In genomic region chr2:91953825-91954224, GRCm38 (mm10) we compare ENCODE assay signal across 8 mouse cellular contexts. TPM values are rescaled to one million over a fixed set of nuclear protein-coding genes. Genes with fewer than 3 reads are reported as not detected.
DNase-seq lines count a peak whose midpoint lies in the region.
"Had no signal": no experiment of that assay in that cellular context is flagged by ENCODE, and none has a peak within 500 bp of the region (broad histone marks: within the 10 kb centered on the region; RNA-seq: fewer than 3 reads in every experiment).

No protein-coding gene starts in this region.

- peak; percentile 75 for DNase-seq in retina, postnatal 1 day
- DNase-seq in retina, embryonic 14.5 days (ENCODE audit: low spot score): no peak
- peak; percentile 99 for DNase-seq in heart, adult 11 months
- DNase-seq in kidney, adult 9 months: peak; percentile 84
- peak; percentile 90 for DNase-seq in lung, postnatal 14 days
- no peak for DNase-seq in left cerebral cortex, adult 18-20 months (ENCODE audit: low spot score in 2 of 2)
- DNase-seq in frontal cortex, postnatal 36 days (ENCODE audit: low spot score in 2 of 2): no peak

RNA-seq across cellular contexts. Expression of gene Gm9821, which starts 8.3 kb away (rescaled TPM):
- total RNA-seq in left cerebral cortex, adult 18-20 months (2021): not detected
- total RNA-seq: left cerebral cortex, postnatal 25 days had no signal

RNA-seq across cellular contexts. Expression of gene Mdk, which starts 21.7 kb away (rescaled TPM):
- total RNA-seq in left cerebral cortex, adult 18-20 months (2021): 10 to 100 TPM; 19.0 to 23.8 TPM

RNA-seq across cellular contexts. Expression of gene Dgkz, which starts 21.8 kb away (rescaled TPM):
- total RNA-seq in left cerebral cortex, adult 18-20 months (2021): 100 to 1,000 TPM; 491 to 526 TPM

RNA-seq across cellular contexts. Expression of gene Chrm4, which starts 26.8 kb away (rescaled TPM):
- total RNA-seq in left cerebral cortex, adult 18-20 months (2021): 10 to 100 TPM; 56.6 to 61.4 TPM

Comparison
In these comparisons a context has a peak if more than half of its experiments do, and no peak if none do; other contexts are left out.
1. DNase-seq: peak in retina, postnatal 1 day (single experiment), heart, adult 11 months (single experiment), kidney, adult 9 months (single experiment) and lung, postnatal 14 days (single experiment); none in retina, embryonic 14.5 days (single experiment), left cerebral cortex, adult 18-20 months (0 of 2) and frontal cortex, postnatal 36 days (0 of 2).